Comparison of ENCODE assay signal across 8 mouse cellular contexts in genomic region chr2:33569240-33569639, GRCm38 (mm10).
A peak's percentile ranks its signal among the peaks of the same experiment; 100 is the strongest.
DNase-seq lines count a peak whose midpoint lies in the region; ATAC-seq and TF ChIP-seq lines count a peak whose summit lies in the region.

No protein-coding gene starts in this region.

- H3K9me3 ChIP-seq in kidney, postnatal 0 days (replicated peaks; ENCODE audit: low read length): no peaks in the 10 kb centered on the region
- no peaks in the 10 kb centered on the region for H3K9me3 ChIP-seq in limb, embryonic 11.5 days (ENCODE audit: control insufficient read depth, low read length)

- H3K27me3 ChIP-seq in kidney, postnatal 0 days (ENCODE audit: insufficient read depth, low read length): peaks cover 17% of the 10 kb centered on the region
- H3K27me3 ChIP-seq in limb, embryonic 11.5 days (ENCODE audit: control insufficient read depth, insufficient read depth, low read length): no peaks in the 10 kb centered on the region

- no peak overlapping the region for H3K4me3 ChIP-seq in kidney, postnatal 0 days (replicated peaks; ENCODE audit: low read depth, low read length)
- H3K4me3 ChIP-seq in limb, embryonic 11.5 days (ENCODE audit: low read depth, low read length): no peak overlapping the region

- DNase-seq in kidney, postnatal 0 days (ENCODE audit: low spot score): no peak
- DNase-seq in kidney, postnatal 14 days: no peak
- DNase-seq in R1 (ENCODE audit: low read depth, low spot score): peak; percentile 66
- DNase-seq in embryo, embryonic 9.5 days (ENCODE audit: extremely low spot score): peak; percentile 63
- DNase-seq in limb, embryonic 11.5 days (ENCODE audit: low spot score): peak; percentile 79
- peak; percentile 74 for DNase-seq in retina, embryonic 14.5 days (ENCODE audit: low spot score)
- DNase-seq in frontal cortex, postnatal 25 days (ENCODE audit: low spot score in 2 of 2): no peak
- no peak for DNase-seq in ovary, adult 18-20 months (ENCODE audit: low spot score)

- no peak overlapping the region for H3K4me2 ChIP-seq in kidney, postnatal 0 days (ENCODE audit: low read length)
- H3K4me2 ChIP-seq in limb, embryonic 11.5 days (ENCODE audit: low read depth, severe bottlenecking): no peak overlapping the region

- H3K36me3 ChIP-seq in kidney, postnatal 0 days (ENCODE audit: insufficient read depth, low read length): no peaks in the 10 kb centered on the region
- no peaks in the 10 kb centered on the region for H3K36me3 ChIP-seq in limb, embryonic 11.5 days (ENCODE audit: control insufficient read depth, insufficient read depth, low read length)

- 24% methylated on average over 9 of the region's 9 CpGs for WGBS in kidney, postnatal 0 days
- WGBS in limb, embryonic 11.5 days: 19% methylated on average over 9 of the region's 9 CpGs

- no peak overlapping the region for H3K9ac ChIP-seq in kidney, postnatal 0 days (ENCODE audit: low read depth, low read length)
- H3K9ac ChIP-seq in limb, embryonic 11.5 days (ENCODE audit: low read length): no peak overlapping the region

- H3K27ac ChIP-seq in kidney, postnatal 0 days: no peak overlapping the region
- no peak overlapping the region for H3K27ac ChIP-seq in limb, embryonic 11.5 days (replicated peaks; ENCODE audit: low read depth, low read length)

- H3K4me1 ChIP-seq in kidney, postnatal 0 days (replicated peaks; ENCODE audit: insufficient read depth, low read length): no peaks in the 10 kb centered on the region
- H3K4me1 ChIP-seq in limb, embryonic 11.5 days (ENCODE audit: control insufficient read depth, insufficient read depth, low read length): peaks cover 4% of the 10 kb centered on the region; the same call in 1 of the 2 replicates

- ATAC-seq in kidney, postnatal 0 days (replicated peaks; ENCODE audit: low FRiP score, low read depth): no peak
- peak; percentile 45; the same call in 1 of the 2 replicates for ATAC-seq in limb, embryonic 11.5 days (ENCODE audit: insufficient number of reproducible peaks, low FRiP score, low TSS enrichment, low read depth)

- peak; percentile 66 for TF ChIP-seq CTCF in kidney, postnatal 0 days (IDR thresholded peaks at IDR 0.05; ENCODE audit: low read depth)

Comparison
In these comparisons a context has a peak if more than half of its experiments do, and no peak if none do; other contexts are left out.
1. DNase-seq: peak in R1 (single experiment), embryo, embryonic 9.5 days (single experiment), limb, embryonic 11.5 days (single experiment) and retina, embryonic 14.5 days (single experiment); none in kidney, postnatal 0 days (single experiment), kidney, postnatal 14 days (single experiment), frontal cortex, postnatal 25 days (0 of 2) and ovary, adult 18-20 months (single experiment).